Mouse (Mus musculus) brain, embryonic 14.5 days (tissue): ENCODE results near the gene Rsph14.

ENCODE experiments used
- CTCF ChIP-seq: fragments of 200-500 bp; IDR thresholded peaks from 2 replicates; pipeline ENCODE4 v1.5.1; 2012; ENCODE audit warnings: inconsistent platforms, mild to moderate bottlenecking, moderate library complexity, borderline replicate concordance; ENCODE audit not compliant: insufficient read depth, insufficient read length; ENCODE audit errors: extremely low read depth
- POLR2A ChIP-seq: fragments of 200-500 bp; IDR thresholded peaks from 2 replicates; pipeline ENCODE4 v1.6.1; 2012; ENCODE audit warnings: mild to moderate bottlenecking, inconsistent platforms, borderline replicate concordance; ENCODE audit not compliant: poor library complexity, insufficient read depth, insufficient read length, severe bottlenecking; ENCODE audit errors: extremely low read depth

DNA sequence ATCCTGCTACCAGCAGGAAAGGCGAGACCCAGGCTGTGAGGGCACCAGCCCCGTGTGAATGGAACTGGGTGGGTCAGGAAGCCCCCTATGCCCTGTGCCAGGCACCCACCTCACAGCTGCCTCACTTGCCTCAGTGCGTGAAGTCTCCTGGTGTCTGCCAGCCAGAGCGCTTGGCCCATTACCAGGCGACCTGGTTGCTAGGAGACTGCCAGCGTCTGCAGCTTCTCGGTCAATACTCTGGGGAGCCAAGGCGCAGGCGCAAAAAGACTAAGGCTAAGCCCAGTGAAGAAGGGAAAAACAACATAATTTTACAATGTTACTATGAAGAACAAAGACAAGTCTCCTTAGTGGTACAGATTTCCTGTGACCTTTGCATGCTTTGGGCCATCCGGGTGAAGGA, at the start of gene Rsph14:
- TF ChIP-seq CTCF (no peak), POLR2A (no peak)
